Mouse (Mus musculus): ENCODE results near the gene Hyou1. TPM values are rescaled to one million over a fixed set of nuclear protein-coding genes. Genes with fewer than 3 reads are reported as not detected.
"Not testable (repeated sequence)": the region's sequence is repeated elsewhere in the genome, so short reads cannot be mapped to it uniquely, and the experiment has no call there.

The Hyou1 gene
- polyA plus RNA-seq, 1 experiment = 57.4 TPM

DNA sequence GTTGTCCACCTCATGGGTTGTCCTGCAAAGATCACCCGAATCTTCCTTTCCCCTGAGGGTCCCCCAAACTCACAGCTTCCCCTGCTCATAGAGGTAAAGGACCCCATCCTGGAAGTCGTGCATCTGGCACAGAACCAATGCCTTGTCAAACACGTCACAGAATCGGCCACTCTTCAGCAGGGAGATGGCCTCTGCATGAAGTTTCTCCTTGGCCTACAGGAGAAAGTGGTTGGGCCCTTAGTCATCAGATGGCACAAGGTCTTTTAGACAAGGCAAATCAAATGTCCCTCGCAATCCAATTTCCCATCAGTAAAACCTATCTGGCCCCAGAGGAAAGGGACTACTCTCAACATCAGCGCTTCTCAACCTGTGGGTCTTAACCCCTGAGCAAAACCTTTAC, 26.1 kb upstream of the Hyou1 start:
- no peak for DNase-seq (ENCODE audit: low read depth)
- no peak for TF ChIP-seq POLR2A (IDR thresholded peaks at IDR 0.05; ENCODE audit: borderline replicate concordance, extremely low read depth, insufficient read depth, insufficient read length, poor library complexity, severe bottlenecking)
- TF ChIP-seq CTCF (IDR thresholded peaks at IDR 0.05; ENCODE audit: borderline replicate concordance, extremely low read depth, insufficient read depth, insufficient read length) = no peak

DNA sequence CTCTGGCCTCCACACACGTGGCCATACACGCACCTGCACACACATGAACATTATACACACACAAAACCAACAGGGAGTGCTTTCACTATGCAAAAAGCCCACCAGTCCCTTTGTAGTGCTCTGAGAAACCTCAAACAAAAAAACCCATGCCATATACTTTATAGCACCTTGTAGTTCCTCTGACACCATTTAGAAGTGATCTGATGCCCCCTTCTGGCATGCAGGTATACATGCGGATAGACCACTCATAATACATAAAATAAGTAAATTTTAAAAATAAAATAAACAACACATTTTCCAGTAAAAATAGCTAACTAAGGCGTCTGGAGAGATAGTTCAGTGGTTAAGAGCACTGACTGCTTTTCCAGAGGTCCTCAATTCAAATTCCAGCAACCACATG, 22.1 kb upstream of the Hyou1 start:
- TF ChIP-seq POLR2A (IDR thresholded peaks at IDR 0.05; ENCODE audit: borderline replicate concordance, extremely low read depth, insufficient read depth, insufficient read length, poor library complexity, severe bottlenecking) (no peak), CTCF (IDR thresholded peaks at IDR 0.05; ENCODE audit: borderline replicate concordance, extremely low read depth, insufficient read depth, insufficient read length) (peak; percentile 47; the same call in 1 of the 2 replicates)
- DNase-seq (ENCODE audit: low read depth) = peak; percentile 71

GRCm38 (mm10) chr9:44361190-44361917, 17.9 kb upstream of the Hyou1 start, which contains the start of gene Vps11:
Gene Vps11 (minus strand): TSS chr9:44361670.
- peak; percentile 70; the same call in 1 of the 2 replicates for TF ChIP-seq POLR2A (IDR thresholded peaks at IDR 0.05; ENCODE audit: borderline replicate concordance, extremely low read depth, insufficient read depth, insufficient read length, poor library complexity, severe bottlenecking)
- no peak for TF ChIP-seq CTCF (IDR thresholded peaks at IDR 0.05; ENCODE audit: borderline replicate concordance, extremely low read depth, insufficient read depth, insufficient read length)
- peak; percentile 99 for DNase-seq (ENCODE audit: low read depth)

- DNase-seq (ENCODE audit: low read depth) = not testable (repeated sequence)
Observed at GRCm38 (mm10) chr9:44361931-44362330, 17.4 kb upstream of the Hyou1 start.

DNA sequence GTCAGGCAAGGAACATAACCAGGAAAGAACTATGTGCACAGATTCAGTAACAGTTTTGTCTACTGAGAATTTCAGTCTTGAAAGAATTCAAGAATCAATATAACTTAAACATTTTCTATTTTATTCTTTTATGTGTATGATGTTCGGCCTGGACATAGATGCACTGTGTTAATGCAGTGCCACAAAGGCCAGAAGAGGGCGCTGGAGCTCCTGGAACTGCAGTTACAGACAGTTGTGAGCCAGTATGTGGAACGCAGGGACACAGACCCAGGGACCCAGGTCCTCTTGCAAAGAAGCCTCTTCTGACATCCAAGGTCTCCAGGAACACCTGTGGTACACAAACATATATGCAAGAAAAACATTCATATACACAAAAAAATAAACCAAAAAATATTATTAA, 14.8 kb upstream of the Hyou1 start:
- TF ChIP-seq CTCF (IDR thresholded peaks at IDR 0.05; ENCODE audit: borderline replicate concordance, extremely low read depth, insufficient read depth, insufficient read length) (peak; percentile 21; the same call in 1 of the 2 replicates), POLR2A (IDR thresholded peaks at IDR 0.05; ENCODE audit: borderline replicate concordance, extremely low read depth, insufficient read depth, insufficient read length, poor library complexity, severe bottlenecking) (no peak)

DNA sequence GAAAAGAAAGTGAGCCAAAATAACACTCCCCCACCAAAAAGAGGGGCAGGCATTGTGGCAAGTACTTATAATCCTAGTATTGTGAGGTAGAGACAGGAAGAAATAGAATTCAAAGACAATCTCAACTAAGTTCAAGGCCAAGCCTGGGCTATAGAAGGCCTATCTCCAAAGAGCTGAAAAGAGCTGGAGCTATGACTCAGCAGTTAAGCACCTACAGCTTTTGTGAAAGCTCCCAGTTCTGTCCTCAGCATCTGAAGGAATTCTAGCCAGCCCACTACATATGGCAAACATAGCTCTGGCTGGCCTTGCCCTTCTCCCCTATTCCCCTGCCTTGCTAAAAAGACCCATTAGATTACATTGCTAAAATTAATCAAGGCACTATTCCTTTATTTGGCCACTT, 5.9 kb upstream of the Hyou1 start:
- no peak for DNase-seq (ENCODE audit: low read depth)
- TF ChIP-seq POLR2A (IDR thresholded peaks at IDR 0.05; ENCODE audit: borderline replicate concordance, extremely low read depth, insufficient read depth, insufficient read length, poor library complexity, severe bottlenecking) (no peak), CTCF (IDR thresholded peaks at IDR 0.05; ENCODE audit: borderline replicate concordance, extremely low read depth, insufficient read depth, insufficient read length) (no peak)

More for the DNA sequence above, 14.8 kb upstream of the Hyou1 start:
- DNase-seq (ENCODE audit: low read depth) = no peak

- TF ChIP-seq CTCF (IDR thresholded peaks at IDR 0.05; ENCODE audit: borderline replicate concordance, extremely low read depth, insufficient read depth, insufficient read length) (no peak), POLR2A (IDR thresholded peaks at IDR 0.05; ENCODE audit: borderline replicate concordance, extremely low read depth, insufficient read depth, insufficient read length, poor library complexity, severe bottlenecking) (no peak)
- DNase-seq (ENCODE audit: low read depth) = no peak
Observed at GRCm38 (mm10) chr9:44376141-44376540, 3.1 kb upstream of the Hyou1 start.

DNA sequence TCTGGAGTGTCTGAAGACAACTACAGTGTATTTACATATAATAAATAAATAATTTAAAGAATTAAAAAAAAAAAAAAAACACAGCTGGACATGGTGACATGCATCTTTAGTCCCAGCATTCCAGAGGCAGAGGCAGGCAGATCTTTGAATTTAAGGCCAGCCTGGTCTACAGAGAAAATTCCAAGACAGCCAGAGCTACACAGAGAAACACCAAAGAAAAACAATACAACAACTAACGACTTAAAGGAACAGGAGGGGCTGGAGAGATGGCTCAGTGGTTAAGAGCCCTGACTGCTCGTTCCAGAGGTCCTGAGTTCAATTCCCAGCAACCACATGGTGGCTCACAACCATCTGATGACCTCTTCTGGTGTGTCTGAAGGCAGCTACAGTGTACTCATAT, 2.0 kb upstream of the Hyou1 start:
- not testable (repeated sequence) for DNase-seq (ENCODE audit: low read depth)

GRCm38 (mm10) chr9:44378153-44378730, 1.0 kb upstream of the Hyou1 start:
- TF ChIP-seq CTCF (IDR thresholded peaks at IDR 0.05; ENCODE audit: borderline replicate concordance, extremely low read depth, insufficient read depth, insufficient read length) (no peak), POLR2A (IDR thresholded peaks at IDR 0.05; ENCODE audit: borderline replicate concordance, extremely low read depth, insufficient read depth, insufficient read length, poor library complexity, severe bottlenecking) (no peak)
- DNase-seq (ENCODE audit: low read depth) = no peak

GRCm38 (mm10) chr9:44379862-44380261, 572 bp downstream of the Hyou1 start:
- no peak for DNase-seq (ENCODE audit: low read depth)
- TF ChIP-seq CTCF (IDR thresholded peaks at IDR 0.05; ENCODE audit: borderline replicate concordance, extremely low read depth, insufficient read depth, insufficient read length) (no peak), POLR2A (IDR thresholded peaks at IDR 0.05; ENCODE audit: borderline replicate concordance, extremely low read depth, insufficient read depth, insufficient read length, poor library complexity, severe bottlenecking) (no peak)

DNA sequence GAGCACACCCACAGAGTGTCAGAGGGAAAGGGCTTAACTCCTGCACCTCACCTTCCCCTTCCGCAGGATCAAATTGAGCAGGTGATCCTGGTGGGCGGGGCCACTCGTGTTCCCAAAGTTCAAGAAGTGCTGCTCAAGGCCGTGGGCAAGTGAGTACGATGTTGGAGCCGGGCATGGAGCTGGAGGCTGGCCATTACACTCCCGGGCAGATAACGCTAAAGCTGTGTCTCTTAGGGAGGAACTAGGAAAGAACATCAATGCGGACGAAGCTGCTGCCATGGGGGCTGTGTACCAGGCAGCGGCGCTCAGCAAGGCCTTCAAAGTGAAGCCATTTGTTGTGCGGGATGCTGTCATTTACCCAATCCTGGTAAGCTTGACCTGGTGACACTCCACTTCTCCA, 5.3 kb downstream of the Hyou1 start:
- TF ChIP-seq POLR2A (IDR thresholded peaks at IDR 0.05; ENCODE audit: borderline replicate concordance, extremely low read depth, insufficient read depth, insufficient read length, poor library complexity, severe bottlenecking) = no peak
- no peak for TF ChIP-seq CTCF (IDR thresholded peaks at IDR 0.05; ENCODE audit: borderline replicate concordance, extremely low read depth, insufficient read depth, insufficient read length)
- DNase-seq (ENCODE audit: low read depth) = no peak

GRCm38 (mm10) chr9:44387221-44387620, 7.9 kb downstream of the Hyou1 start:
- no peak for DNase-seq (ENCODE audit: low read depth)
- TF ChIP-seq POLR2A (IDR thresholded peaks at IDR 0.05; ENCODE audit: borderline replicate concordance, extremely low read depth, insufficient read depth, insufficient read length, poor library complexity, severe bottlenecking) = no peak
- TF ChIP-seq CTCF (IDR thresholded peaks at IDR 0.05; ENCODE audit: borderline replicate concordance, extremely low read depth, insufficient read depth, insufficient read length) = no peak

Data from brain, embryonic 14.5 days (tissue).